Mouse (Mus musculus): ENCODE data around the gene Nt5c3b. TPM values are rescaled to one million over a fixed set of nuclear protein-coding genes. Genes with fewer than 3 reads are reported as not detected.

Nt5c3b gene
- polyA plus RNA-seq, 1 experiment from 2014 or later, result 120 TPM

GRCm38 (mm10) chr11:100404456-100405074 is 37.0 kb downstream of the Nt5c3b start:
- H3K9me3 ChIP-seq (ENCODE audit: control insufficient read depth, low read length), result no peaks in the 10 kb centered on the region
- no peak overlapping the region for H3K4me2 ChIP-seq (ENCODE audit: low read length)
- H3K27ac ChIP-seq (ENCODE audit: low read length), result no peak overlapping the region
- WGBS, result 95% methylated on average over 3 of the region's 3 CpGs
- H3K36me3 ChIP-seq (ENCODE audit: control insufficient read depth, insufficient read depth), result no peaks in the 10 kb centered on the region
- H3K27me3 ChIP-seq (replicated peaks; ENCODE audit: control insufficient read depth, insufficient read depth, low read length), result peaks cover 3% of the 10 kb centered on the region; the same call in 1 of the 2 replicates
- H3K4me3 ChIP-seq (replicated peaks; ENCODE audit: low read length), result no peak overlapping the region
- no peak for ATAC-seq
- peaks cover 5% of the 10 kb centered on the region for H3K4me1 ChIP-seq (replicated peaks; ENCODE audit: control insufficient read depth, insufficient read depth, low read length)
- H3K9ac ChIP-seq (replicated peaks; ENCODE audit: low read depth, low read length), result no peak overlapping the region

DNA sequence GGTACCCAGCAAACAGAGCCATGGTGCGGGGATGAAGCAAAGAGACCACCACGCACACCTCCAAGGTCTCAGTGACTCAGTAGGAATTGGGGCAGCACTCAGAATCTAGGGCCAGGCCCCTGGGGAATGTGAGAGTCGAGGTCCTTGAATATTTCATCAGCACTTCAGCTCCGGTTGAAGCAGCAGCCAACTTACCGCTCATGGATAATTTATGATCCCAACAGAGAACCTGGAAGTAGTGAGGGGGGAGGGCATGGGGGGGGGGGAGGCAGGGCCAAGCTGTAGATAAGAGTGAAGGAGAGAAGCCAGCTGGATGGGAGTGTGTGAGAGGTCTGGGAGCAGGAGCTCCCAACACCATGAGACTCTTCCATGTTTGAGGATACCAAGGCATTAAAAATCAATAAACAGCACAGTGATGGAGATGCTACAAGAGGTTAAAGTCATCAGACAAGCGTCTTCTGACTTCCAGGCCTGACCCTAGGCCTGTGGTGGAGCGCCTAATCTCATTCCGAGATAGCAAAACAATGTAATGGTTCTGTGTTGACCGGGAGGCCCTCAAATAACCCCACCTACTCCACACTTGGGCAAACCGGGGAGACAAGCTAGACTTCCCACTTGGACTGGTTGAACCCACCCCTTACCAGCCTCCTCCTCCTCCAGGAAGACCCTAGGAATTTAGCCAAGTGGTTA is 38.0 kb downstream of the Nt5c3b start:
- peaks cover 3% of the 10 kb centered on the region; the same call in 1 of the 2 replicates for H3K27me3 ChIP-seq (replicated peaks; ENCODE audit: control insufficient read depth, insufficient read depth, low read length)
- ATAC-seq, result no peak
- no peak overlapping the region for H3K9ac ChIP-seq (replicated peaks; ENCODE audit: low read depth, low read length)
- no peaks in the 10 kb centered on the region for H3K9me3 ChIP-seq (ENCODE audit: control insufficient read depth, low read length)
- peaks cover 5% of the 10 kb centered on the region for H3K4me1 ChIP-seq (replicated peaks; ENCODE audit: control insufficient read depth, insufficient read depth, low read length)
- 72% methylated on average over 10 of the region's 10 CpGs for WGBS
- H3K36me3 ChIP-seq (ENCODE audit: control insufficient read depth, insufficient read depth), result no peaks in the 10 kb centered on the region
- no peak overlapping the region for H3K27ac ChIP-seq (ENCODE audit: low read length)
- H3K4me3 ChIP-seq (replicated peaks; ENCODE audit: low read length), result no peak overlapping the region
- H3K4me2 ChIP-seq (ENCODE audit: low read length), result no peak overlapping the region

DNA sequence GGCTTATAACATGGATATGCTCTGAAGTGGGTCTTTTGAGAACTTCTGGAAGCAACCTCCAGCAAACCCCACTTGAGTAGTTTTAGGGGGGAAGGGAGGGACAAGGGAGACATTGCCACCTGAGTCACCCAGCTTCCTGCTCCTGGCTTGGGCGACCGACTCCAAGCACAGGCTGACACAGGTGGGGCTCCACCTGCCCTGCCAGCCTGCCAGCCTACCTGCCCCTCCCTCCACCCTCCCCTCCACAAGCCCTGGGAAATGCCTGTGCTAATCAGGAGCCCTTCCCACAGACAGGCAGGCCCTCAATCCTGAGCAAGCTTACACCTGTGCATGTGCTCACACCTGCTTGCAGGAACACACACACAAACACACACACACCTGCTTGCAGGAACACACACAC is 38.9 kb downstream of the Nt5c3b start:
- peaks cover 8% of the 10 kb centered on the region for H3K4me1 ChIP-seq (replicated peaks; ENCODE audit: control insufficient read depth, insufficient read depth, low read length)
- no peak overlapping the region for H3K4me3 ChIP-seq (replicated peaks; ENCODE audit: low read length)
- H3K4me2 ChIP-seq (ENCODE audit: low read length), result no peak overlapping the region
- WGBS, result 79% methylated on average over 2 of the region's 2 CpGs
- no peak for ATAC-seq
- H3K27me3 ChIP-seq (replicated peaks; ENCODE audit: control insufficient read depth, insufficient read depth, low read length), result peaks cover 3% of the 10 kb centered on the region; the same call in 1 of the 2 replicates
- no peak overlapping the region for H3K27ac ChIP-seq (ENCODE audit: low read length)
- H3K36me3 ChIP-seq (ENCODE audit: control insufficient read depth, insufficient read depth), result no peaks in the 10 kb centered on the region
- no peaks in the 10 kb centered on the region for H3K9me3 ChIP-seq (ENCODE audit: control insufficient read depth, low read length)
- no peak overlapping the region for H3K9ac ChIP-seq (replicated peaks; ENCODE audit: low read depth, low read length)

DNA sequence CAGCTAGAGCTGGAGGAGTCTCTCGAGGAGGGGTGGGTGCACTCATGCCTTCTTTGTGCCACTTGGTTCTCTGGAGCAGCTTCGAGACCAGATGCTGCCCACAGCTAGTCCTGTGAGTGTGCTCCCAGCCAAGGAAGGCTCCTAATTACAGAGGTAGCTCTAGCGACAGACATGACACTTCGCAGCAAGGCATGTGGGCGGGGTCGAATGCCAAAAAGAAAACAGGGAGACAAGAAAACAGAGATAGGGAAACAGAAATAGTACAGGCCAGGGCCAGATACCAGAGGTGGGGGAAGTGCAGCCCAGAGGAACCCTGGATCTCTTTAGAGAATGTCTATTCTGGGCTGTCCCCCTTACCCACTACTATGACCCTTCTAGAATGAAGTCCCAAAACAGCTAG is 39.4 kb downstream of the Nt5c3b start:
- H3K9me3 ChIP-seq (ENCODE audit: control insufficient read depth, low read length), result no peaks in the 10 kb centered on the region
- WGBS, result 37% methylated on average over 6 of the region's 6 CpGs
- H3K27ac ChIP-seq (ENCODE audit: low read length), result no peak overlapping the region
- H3K4me3 ChIP-seq (replicated peaks; ENCODE audit: low read length), result no peak overlapping the region
- no peaks in the 10 kb centered on the region for H3K36me3 ChIP-seq (ENCODE audit: control insufficient read depth, insufficient read depth)
- no peak overlapping the region for H3K4me2 ChIP-seq (ENCODE audit: low read length)
- no peak overlapping the region for H3K9ac ChIP-seq (replicated peaks; ENCODE audit: low read depth, low read length)
- H3K27me3 ChIP-seq (replicated peaks; ENCODE audit: control insufficient read depth, insufficient read depth, low read length), result peaks cover 3% of the 10 kb centered on the region; the same call in 1 of the 2 replicates
- ATAC-seq, result no peak
- H3K4me1 ChIP-seq (replicated peaks; ENCODE audit: control insufficient read depth, insufficient read depth, low read length), result peaks cover 8% of the 10 kb centered on the region

GRCm38 (mm10) chr11:100400842-100401241 is 40.8 kb downstream of the Nt5c3b start:
- Histone ChIP-seq H3K9ac (replicated peaks; ENCODE audit: low read depth, low read length) (no peak overlapping the region), H3K27ac (ENCODE audit: low read length) (no peak overlapping the region), H3K4me3 (replicated peaks; ENCODE audit: low read length) (no peak overlapping the region), H3K36me3 (ENCODE audit: control insufficient read depth, insufficient read depth) (no peaks in the 10 kb centered on the region), H3K4me1 (replicated peaks; ENCODE audit: control insufficient read depth, insufficient read depth, low read length) (peaks cover 17% of the 10 kb centered on the region), H3K27me3 (replicated peaks; ENCODE audit: control insufficient read depth, insufficient read depth, low read length) (peaks cover 3% of the 10 kb centered on the region; the same call in 1 of the 2 replicates), H3K9me3 (ENCODE audit: control insufficient read depth, low read length) (no peaks in the 10 kb centered on the region), H3K4me2 (ENCODE audit: low read length) (no peak overlapping the region)
- WGBS, result 84% methylated on average over 6 of the region's 6 CpGs
- no peak for ATAC-seq

DNA sequence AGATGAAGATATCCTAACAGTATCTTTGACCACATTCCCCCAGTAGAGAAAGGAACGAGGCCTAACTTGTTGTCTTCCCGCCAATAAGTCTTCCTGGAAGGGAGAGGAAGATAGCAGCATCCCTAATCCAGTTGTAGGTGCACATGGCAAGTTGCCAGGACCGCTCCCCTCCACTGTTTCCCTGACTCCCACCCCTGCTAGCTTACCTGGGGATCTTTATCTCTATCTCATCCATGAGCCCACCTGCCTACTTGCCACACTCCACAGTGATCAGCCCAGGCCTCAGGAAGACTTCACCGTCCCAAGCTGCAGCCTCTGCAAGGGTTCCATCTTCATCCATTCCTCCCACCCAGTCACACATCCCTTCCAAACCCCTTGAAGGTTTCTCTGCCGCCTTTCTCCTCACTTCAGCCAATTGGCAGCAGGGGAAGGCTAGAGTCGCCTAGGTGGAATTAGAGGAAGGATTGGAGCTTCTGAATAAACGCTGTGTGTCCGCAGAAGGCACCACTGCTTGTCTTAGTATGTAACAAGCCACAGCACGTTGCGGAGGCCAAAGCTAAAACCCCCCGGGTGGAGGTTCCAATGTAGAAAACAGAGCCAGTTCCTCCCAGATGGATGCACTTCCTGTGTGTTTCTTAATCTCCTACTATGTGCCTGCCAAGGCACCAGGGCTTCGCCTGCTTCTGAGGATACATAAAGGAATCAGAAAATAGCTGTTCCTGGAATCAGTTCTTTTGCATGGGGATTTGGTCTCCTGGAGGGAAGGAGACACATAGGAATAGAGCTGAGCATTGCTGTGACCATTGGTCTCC is 41.7 kb downstream of the Nt5c3b start:
- Histone ChIP-seq H3K27me3 (replicated peaks; ENCODE audit: control insufficient read depth, insufficient read depth, low read length) (peaks cover 6% of the 10 kb centered on the region; the same call in 1 of the 2 replicates), H3K9ac (replicated peaks; ENCODE audit: low read depth, low read length) (no peak overlapping the region), H3K9me3 (ENCODE audit: control insufficient read depth, low read length) (no peaks in the 10 kb centered on the region), H3K4me3 (replicated peaks; ENCODE audit: low read length) (no peak overlapping the region), H3K27ac (ENCODE audit: low read length) (no peak overlapping the region), H3K4me1 (replicated peaks; ENCODE audit: control insufficient read depth, insufficient read depth, low read length) (peaks cover 25% of the 10 kb centered on the region), H3K4me2 (ENCODE audit: low read length) (no peak overlapping the region), H3K36me3 (ENCODE audit: control insufficient read depth, insufficient read depth) (no peaks in the 10 kb centered on the region)
- no peak for ATAC-seq
- 77% methylated on average over 12 of the region's 12 CpGs for WGBS

- Histone ChIP-seq H3K4me2 (ENCODE audit: low read length) (no peak overlapping the region), H3K27ac (ENCODE audit: low read length) (no peak overlapping the region), H3K9ac (replicated peaks; ENCODE audit: low read depth, low read length) (no peak overlapping the region), H3K36me3 (ENCODE audit: control insufficient read depth, insufficient read depth) (no peaks in the 10 kb centered on the region), H3K4me1 (replicated peaks; ENCODE audit: control insufficient read depth, insufficient read depth, low read length) (peaks cover 28% of the 10 kb centered on the region), H3K9me3 (ENCODE audit: control insufficient read depth, low read length) (no peaks in the 10 kb centered on the region), H3K4me3 (replicated peaks; ENCODE audit: low read length) (no peak overlapping the region), H3K27me3 (replicated peaks; ENCODE audit: control insufficient read depth, insufficient read depth, low read length) (peaks cover 6% of the 10 kb centered on the region; the same call in 1 of the 2 replicates)
- 79% methylated on average over 9 of the region's 9 CpGs for WGBS
- ATAC-seq, result no peak
Measured at GRCm38 (mm10) chr11:100399320-100399719, 42.3 kb downstream of the Nt5c3b start.

GRCm38 (mm10) chr11:100398517-100398916 is 43.1 kb downstream of the Nt5c3b start:
- 95% methylated on average over 7 of the region's 7 CpGs for WGBS

More at GRCm38 (mm10) chr11:100398517-100398916, 43.1 kb downstream of the Nt5c3b start:
- Histone ChIP-seq H3K36me3 (ENCODE audit: control insufficient read depth, insufficient read depth) (no peaks in the 10 kb centered on the region), H3K4me2 (ENCODE audit: low read length) (no peak overlapping the region), H3K4me1 (replicated peaks; ENCODE audit: control insufficient read depth, insufficient read depth, low read length) (peaks cover 28% of the 10 kb centered on the region), H3K4me3 (replicated peaks; ENCODE audit: low read length) (no peak overlapping the region), H3K27me3 (replicated peaks; ENCODE audit: control insufficient read depth, insufficient read depth, low read length) (peaks cover 6% of the 10 kb centered on the region; the same call in 1 of the 2 replicates), H3K9ac (replicated peaks; ENCODE audit: low read depth, low read length) (no peak overlapping the region), H3K27ac (ENCODE audit: low read length) (no peak overlapping the region), H3K9me3 (ENCODE audit: control insufficient read depth, low read length) (no peaks in the 10 kb centered on the region)
- no peak for ATAC-seq
